Mouse (Mus musculus): ENCODE measurements around the gene Ryk.

The Ryk gene

GRCm38 (mm10) chr9:102857856-102858255, 23.1 kb downstream of the Ryk start:
- no peak for DNase-seq (ENCODE audit: extremely low read depth, insufficient read length, low spot score)

GRCm38 (mm10) chr9:102858283-102858682, 23.6 kb downstream of the Ryk start:
- no peak for DNase-seq (ENCODE audit: extremely low read depth, insufficient read length, low spot score)

DNA sequence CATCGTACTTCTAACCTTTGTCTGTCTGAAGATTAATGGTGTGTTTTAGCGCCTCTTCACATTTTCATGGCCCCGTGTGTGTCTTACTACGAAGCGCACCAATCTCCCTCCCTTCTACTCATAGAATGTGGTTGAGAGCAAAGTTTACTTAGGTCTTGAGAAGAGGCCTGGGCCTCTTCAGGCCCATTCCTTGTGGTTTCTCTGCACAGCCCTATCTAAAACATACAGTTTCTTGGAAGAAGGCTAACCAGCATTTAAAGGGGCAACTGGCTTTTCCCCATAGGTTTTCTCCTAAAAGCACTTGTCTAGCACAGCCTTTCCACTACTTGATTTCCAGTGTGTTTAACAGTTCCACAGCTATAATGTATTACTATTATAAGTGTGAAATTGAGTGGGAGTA, 24.7 kb downstream of the Ryk start:
- DNase-seq (ENCODE audit: extremely low read depth, insufficient read length, low spot score): no peak

GRCm38 (mm10) chr9:102859963-102860362, 25.2 kb downstream of the Ryk start:
- DNase-seq (ENCODE audit: extremely low read depth, insufficient read length, low spot score): no peak

GRCm38 (mm10) chr9:102860802-102861469, 26.2 kb downstream of the Ryk start:
- DNase-seq (ENCODE audit: extremely low read depth, insufficient read length, low spot score): no peak

DNA sequence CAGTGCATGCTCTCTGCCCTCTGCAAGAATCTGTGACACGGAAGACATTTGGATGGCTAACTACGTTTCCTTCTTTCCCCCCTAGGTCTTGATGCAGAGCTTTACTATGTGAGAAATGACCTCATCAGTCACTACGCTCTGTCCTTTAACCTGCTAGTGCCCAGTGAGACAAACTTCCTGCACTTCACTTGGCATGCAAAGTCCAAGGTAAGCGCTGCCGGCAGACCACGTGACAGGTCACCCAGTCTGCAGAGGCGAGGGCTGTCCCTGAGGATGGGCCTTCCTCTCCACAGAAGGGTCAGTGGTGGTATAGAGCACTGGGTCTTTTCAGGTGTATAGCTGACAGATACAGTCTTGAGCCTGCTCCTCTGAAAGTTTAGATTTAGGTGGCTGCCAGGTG, 27.1 kb downstream of the Ryk start:
- no peak for DNase-seq (ENCODE audit: extremely low read depth, insufficient read length, low spot score)

DNA sequence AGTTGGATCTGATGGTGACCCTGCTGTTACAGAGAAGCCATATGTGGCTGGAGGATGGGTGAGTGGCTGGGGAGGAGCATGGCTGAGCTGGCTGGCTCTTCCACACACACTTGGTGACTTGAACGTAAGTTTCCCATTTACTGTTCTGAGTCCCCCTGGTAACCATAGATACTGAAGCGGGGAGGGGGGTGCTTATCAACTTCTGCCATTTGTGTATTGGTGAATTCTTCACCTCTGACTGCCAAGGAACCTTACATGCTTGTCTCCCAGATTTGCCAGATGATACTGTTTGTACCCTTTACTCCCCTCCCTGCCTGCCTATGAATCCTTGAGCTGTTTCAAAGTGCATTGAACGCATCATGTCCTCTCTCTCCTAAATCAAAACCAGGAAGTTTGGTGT, 27.5 kb downstream of the Ryk start:
- DNase-seq (ENCODE audit: extremely low read depth, insufficient read length, low spot score): no peak

DNA sequence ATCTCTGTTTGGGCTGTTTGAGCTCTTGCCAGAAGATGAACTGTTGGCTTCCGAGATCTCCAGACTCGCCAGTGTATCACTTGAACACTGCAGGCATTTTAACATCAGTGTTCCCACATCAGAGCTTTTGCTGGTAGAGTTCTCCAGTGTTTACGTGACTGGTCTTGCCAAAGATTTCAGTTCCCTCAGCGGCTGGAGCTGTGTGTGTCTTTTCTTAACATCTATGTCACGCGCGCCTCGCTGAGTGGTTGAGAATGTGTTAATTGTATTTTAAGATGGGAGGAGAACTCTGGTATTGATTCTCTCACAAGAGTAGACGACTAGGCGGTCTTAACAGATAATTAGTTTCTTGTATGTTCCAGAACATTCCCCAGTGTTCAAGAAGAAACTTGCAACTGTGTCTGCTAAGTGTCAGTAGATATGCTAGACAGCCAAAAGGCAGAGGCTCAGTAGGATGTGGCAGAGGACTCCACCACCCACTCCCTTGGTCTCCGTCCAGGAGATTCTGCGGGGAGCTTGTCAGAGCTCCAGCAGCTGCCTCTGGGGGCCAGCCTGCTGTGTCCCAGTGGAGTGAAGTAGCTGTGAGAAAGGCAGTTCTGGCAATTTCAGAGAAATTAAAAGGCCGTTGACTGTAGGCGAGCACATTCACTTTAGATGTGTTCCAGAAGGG, 29.3 kb downstream of the Ryk start:
- no peak for DNase-seq (ENCODE audit: extremely low read depth, insufficient read length, low spot score)

- DNase-seq (ENCODE audit: extremely low read depth, insufficient read length, low spot score): no peak
Measured at GRCm38 (mm10) chr9:102864931-102865330, 30.2 kb downstream of the Ryk start.

- no peak for DNase-seq (ENCODE audit: extremely low read depth, insufficient read length, low spot score)
Measured at GRCm38 (mm10) chr9:102865946-102866737, 31.4 kb downstream of the Ryk start.

GRCm38 (mm10) chr9:102866893-102867292, 32.2 kb downstream of the Ryk start:
- DNase-seq (ENCODE audit: extremely low read depth, insufficient read length, low spot score): no peak

- no peak for DNase-seq (ENCODE audit: extremely low read depth, insufficient read length, low spot score)
Measured at GRCm38 (mm10) chr9:102867516-102867915, 32.8 kb downstream of the Ryk start.

GRCm38 (mm10) chr9:102868451-102868850, 33.7 kb downstream of the Ryk start:
- DNase-seq (ENCODE audit: extremely low read depth, insufficient read length, low spot score): no peak

GRCm38 (mm10) chr9:102876054-102876690, 41.5 kb downstream of the Ryk start:
- DNase-seq (ENCODE audit: extremely low read depth, insufficient read length, low spot score): no peak

GRCm38 (mm10) chr9:102877916-102878315, 43.2 kb downstream of the Ryk start:
- no peak for DNase-seq (ENCODE audit: extremely low read depth, insufficient read length, low spot score)

GRCm38 (mm10) chr9:102879545-102879944, 44.8 kb downstream of the Ryk start:
- no peak for DNase-seq (ENCODE audit: extremely low read depth, insufficient read length, low spot score)

DNA sequence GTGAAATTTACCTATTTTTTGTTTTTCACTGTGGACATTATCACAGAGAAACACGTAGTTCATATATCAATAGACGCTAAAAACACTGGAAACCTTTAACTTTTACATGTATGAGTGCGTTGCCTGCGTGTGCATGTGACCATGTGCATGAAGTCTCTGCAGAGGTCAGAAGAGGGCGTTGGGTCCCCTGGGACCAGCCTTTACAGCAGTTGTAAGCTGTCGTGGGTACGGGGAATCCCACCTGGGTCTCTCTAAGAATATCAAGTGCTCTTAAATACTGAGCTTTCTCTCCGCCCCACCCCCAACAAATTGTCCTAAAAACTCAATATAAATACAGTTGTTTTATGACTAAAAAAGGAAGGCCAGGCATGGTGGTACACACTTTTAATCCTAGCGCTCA, 50.0 kb downstream of the Ryk start:
- DNase-seq (ENCODE audit: extremely low read depth, insufficient read length, low spot score): no peak

GRCm38 (mm10) chr9:102890166-102890565, 55.4 kb downstream of the Ryk start:
- no peak for DNase-seq (ENCODE audit: extremely low read depth, insufficient read length, low spot score)

DNA sequence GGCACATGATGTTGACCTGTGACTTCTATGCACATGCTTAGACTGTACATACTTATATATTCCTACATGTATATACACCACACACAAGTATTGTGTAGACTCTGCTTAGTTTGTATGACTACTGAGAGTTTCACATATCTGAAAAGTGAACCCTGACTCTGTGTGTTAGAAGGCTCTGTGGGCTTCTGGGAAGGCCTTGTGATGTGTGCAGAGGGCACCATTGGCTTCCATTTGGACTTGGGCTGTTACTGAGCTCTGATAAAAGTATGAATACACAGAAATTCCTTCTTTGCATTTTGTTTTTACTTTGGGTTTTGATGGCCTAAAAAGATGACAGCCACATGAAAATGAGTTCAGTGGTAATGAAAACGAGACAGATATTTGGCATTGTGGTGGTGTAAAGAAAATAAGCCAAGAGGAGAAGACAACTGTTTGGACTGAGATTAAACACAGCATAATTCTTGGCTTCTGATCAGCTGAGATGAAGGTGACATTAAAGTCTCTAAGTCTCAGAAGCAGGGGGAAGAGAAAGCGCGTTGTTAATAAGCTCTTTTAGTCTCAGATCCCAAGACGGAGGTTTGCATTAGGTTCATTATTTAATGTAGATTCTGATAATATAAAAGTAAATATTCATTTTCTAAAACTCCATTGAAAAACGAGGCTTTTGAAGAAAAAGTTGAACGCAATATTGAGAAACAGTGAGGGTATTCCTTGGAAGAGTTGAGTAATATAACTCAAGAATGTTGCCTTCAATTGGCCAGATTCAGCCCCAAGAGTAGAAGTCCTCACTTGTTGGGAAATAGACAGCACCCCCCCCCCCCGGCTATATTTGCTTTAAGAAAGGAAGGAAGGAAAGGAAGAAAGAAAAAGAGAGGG, 58.0 kb downstream of the Ryk start:
- DNase-seq (ENCODE audit: extremely low read depth, insufficient read length, low spot score): no peak

DNA sequence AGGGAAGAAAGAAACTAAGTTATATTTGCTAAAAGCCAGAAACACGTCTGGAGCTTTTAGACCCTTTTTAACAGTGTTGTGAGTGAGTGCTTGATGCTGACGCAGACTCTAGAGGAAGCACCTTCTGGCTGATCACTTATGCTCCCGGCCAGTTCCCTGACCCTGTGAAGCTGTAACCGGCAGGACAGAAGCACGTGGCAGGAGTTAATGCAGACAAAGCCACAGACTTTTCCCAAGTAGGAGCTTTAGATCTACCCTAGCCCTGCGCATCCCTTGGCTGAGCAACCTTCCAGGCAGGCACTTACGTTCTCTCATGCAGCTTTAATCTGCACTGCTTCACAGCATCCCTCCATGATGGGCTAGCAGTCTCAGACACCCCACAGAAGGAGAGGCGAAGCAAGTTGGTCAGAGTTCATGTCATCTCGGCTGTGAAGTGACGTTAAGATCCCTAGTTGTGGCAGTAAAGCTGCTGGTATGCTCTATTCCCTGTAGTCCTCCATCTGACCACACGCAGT, 58.7 kb downstream of the Ryk start:
- DNase-seq (ENCODE audit: extremely low read depth, insufficient read length, low spot score): no peak

Data from 3134 (cell line).